Mouse (Mus musculus) lung, embryonic 15.5 days (tissue): Measurements from ENCODE around the gene Gm7879. TPM values are rescaled to one million over a fixed set of nuclear protein-coding genes. Genes with fewer than 3 reads are reported as not detected.
A peak's percentile ranks its signal among the peaks of the same experiment; 100 is the strongest.

Experiments
- ATAC-seq: fragments of 200-750 bp; cut with Nextera tagmentation; 2 replicates; pipeline ENCODE4 v1.8.0; 2017; ENCODE audit warnings: moderate number of reproducible peaks, borderline replicate concordance; ENCODE audit not compliant: low FRiP score, low TSS enrichment; ENCODE audit errors: extremely low read depth
- H3K27ac ChIP-seq: fragments of 300-500 bp; sonication (generic); 2 replicates; pipeline ENCODE4 v1.5.1; 2015; ENCODE audit warnings: moderate library complexity, mild to moderate bottlenecking, inconsistent platforms
- H3K27me3 ChIP-seq: fragments of 300-500 bp; sonication (generic); 2 replicates; pipeline ENCODE4 v1.6.1; 2015; ENCODE audit warnings: inconsistent platforms
- H3K36me3 ChIP-seq: fragments of 300-500 bp; sonication (generic); 2 replicates; pipeline ENCODE4 v1.6.1; 2015; ENCODE audit warnings: inconsistent platforms
- H3K4me1 ChIP-seq: fragments of 300-500 bp; sonication (generic); 2 replicates; pipeline ENCODE4 v1.6.1; 2015; ENCODE audit warnings: inconsistent platforms
- H3K4me2 ChIP-seq: fragments of 300-500 bp; sonication (generic); 2 replicates; pipeline ENCODE4 v1.6.1; 2015; ENCODE audit warnings: inconsistent platforms, mild to moderate bottlenecking, moderate library complexity
- H3K4me3 ChIP-seq: fragments of 300-500 bp; sonication (generic); 2 replicates; pipeline ENCODE4 v1.5.1; 2015; ENCODE audit warnings: mild to moderate bottlenecking, inconsistent platforms
- H3K9ac ChIP-seq: fragments of 300-500 bp; sonication (generic); 2 replicates; pipeline ENCODE4 v1.6.1; 2015; ENCODE audit warnings: inconsistent platforms
- H3K9me3 ChIP-seq: fragments of 300-500 bp; sonication (generic); 2 replicates; pipeline ENCODE4 v1.6.1; 2016; ENCODE audit warnings: inconsistent platforms
- WGBS: fragments of 180-500 bp; shearing (Covaris S2); methylation state at CpG from one replicate; pipeline ENCODE4 v1.1.7; 2015; 5-methylcytosine and 5-hydroxymethylcytosine counted together
- polyA plus RNA-seq: library from polyadenylated mRNA; unstranded; fragments of >200 nt; fragmentation: Nextera tagmentation; extraction: Ambion mirVana; gene quantifications from 2 replicates; pipeline ENCODE4 v1.2.1, GENCODE M21; 2015

Gene Gm7879
- polyA plus RNA-seq, 1 experiment from 2014 or later, result not detected

DNA sequence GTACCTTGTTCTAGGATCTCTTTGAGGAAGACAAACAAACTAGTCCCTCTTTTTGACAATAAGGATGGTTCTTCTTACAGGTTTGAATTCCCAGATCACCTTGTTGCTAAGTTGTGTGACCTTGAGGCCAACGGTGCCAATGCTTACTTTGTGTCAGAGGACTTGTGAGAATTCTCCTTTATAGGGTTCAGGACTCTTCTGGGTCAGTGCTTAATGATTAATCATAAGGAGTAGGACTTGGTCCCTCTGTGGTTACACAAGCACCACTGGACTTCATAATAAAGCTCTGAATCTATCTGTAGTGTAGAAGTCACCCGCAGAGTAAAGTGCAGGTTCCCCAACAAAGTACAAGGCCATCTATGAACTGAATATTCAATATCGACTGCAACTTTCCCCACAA lies 8.3 kb upstream of the Gm7879 start:
- no peak for ATAC-seq
- Histone ChIP-seq H3K36me3 (no peaks in the 10 kb centered on the region), H3K4me1 (no peaks in the 10 kb centered on the region), H3K27ac (no peak overlapping the region), H3K4me3 (no peak overlapping the region), H3K4me2 (no peak overlapping the region), H3K9me3 (no peaks in the 10 kb centered on the region), H3K9ac (no peak overlapping the region), H3K27me3 (no peaks in the 10 kb centered on the region)
- 66% methylated on average over 3 of the region's 3 CpGs for WGBS

DNA sequence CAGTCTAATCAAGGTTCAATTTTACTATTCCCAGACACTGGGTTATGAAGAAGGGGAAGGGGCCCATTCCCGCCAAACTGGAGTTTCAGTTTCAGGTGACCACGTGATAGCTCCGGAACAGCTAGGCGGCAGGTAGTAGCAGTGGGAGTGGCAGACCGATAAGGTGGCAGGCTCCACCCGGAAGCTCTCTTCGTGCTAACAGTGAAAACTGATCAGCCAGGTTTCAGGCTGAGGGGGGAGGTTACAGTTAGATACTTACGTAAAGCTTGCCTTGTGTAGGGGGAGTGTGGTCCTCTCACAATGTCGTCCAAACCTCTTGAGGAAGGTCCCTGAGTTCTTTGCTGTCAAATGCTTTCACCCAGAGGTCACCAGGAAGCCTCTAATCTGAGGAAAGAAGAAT lies 3.7 kb upstream of the Gm7879 start:
- H3K36me3 ChIP-seq, result no peaks in the 10 kb centered on the region
- no peak overlapping the region for H3K27ac ChIP-seq
- no peak overlapping the region for H3K9ac ChIP-seq
- no peaks in the 10 kb centered on the region for H3K9me3 ChIP-seq
- no peak; the same call in 1 of the 2 replicates for ATAC-seq
- H3K4me3 ChIP-seq, result no peak overlapping the region
- H3K4me1 ChIP-seq, result no peaks in the 10 kb centered on the region
- no peaks in the 10 kb centered on the region for H3K27me3 ChIP-seq
- WGBS, result 38% methylated on average over 9 of the region's 9 CpGs
- peak overlapping the region; percentile 5; the same call in 1 of the 2 replicates for H3K4me2 ChIP-seq

DNA sequence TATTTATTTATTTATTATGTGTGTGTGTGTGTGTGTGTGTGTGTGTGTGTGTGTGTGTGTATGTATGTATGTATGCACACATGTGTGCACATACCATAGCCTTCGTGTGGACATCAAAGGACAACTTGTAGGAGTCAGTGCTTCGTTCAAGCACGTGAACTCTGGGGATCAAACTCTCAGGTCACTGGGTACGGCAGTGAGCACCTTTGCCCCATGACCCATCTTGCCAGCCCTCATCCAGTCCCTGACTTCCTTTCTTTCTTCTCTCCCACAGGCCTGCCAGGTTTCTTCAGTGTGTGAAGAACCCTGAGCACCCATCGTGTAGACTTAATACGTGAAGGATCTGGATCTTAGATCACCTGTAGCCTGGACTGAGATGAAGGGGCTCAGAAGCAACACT lies 2.9 kb upstream of the Gm7879 start:
- no peak for ATAC-seq
- H3K27ac ChIP-seq, result no peak overlapping the region
- H3K4me2 ChIP-seq, result no peak overlapping the region
- H3K27me3 ChIP-seq, result no peaks in the 10 kb centered on the region
- H3K4me1 ChIP-seq, result no peaks in the 10 kb centered on the region
- no peak overlapping the region for H3K4me3 ChIP-seq
- WGBS, result 88% methylated on average over 6 of the region's 6 CpGs
- no peaks in the 10 kb centered on the region for H3K36me3 ChIP-seq
- no peaks in the 10 kb centered on the region for H3K9me3 ChIP-seq
- H3K9ac ChIP-seq, result no peak overlapping the region

DNA sequence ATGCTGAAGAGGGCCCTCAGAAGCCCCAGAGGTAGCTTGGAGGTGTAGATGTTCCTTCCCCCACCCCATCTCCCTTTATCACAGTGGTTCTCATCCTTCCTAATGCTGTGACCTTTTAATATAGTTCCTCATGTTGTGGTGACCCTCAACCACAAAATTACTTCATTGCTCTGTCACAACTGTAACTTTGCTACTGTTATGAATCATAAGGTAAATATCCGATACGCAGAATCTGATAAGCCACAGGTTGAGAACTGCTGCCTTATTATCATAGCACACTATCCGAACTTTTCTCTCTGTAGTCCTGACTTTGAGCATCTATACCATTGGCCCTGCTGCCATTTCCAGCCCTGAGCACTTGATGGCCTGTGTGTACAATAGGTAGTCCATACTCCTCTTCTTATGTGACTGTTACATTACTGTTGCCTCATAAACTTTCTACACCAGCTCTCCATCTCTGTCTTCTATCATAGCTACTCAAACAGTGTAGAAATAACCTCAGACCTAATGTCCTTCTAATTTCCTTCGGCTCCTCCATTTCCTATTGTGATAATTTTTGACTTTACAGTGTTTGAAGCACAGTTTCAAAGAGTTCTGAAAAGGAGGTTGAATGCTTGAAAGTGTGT lies 2.4 kb downstream of the Gm7879 start:
- H3K9ac ChIP-seq, result no peak overlapping the region
- H3K4me1 ChIP-seq, result no peaks in the 10 kb centered on the region
- no peaks in the 10 kb centered on the region for H3K27me3 ChIP-seq
- no peaks in the 10 kb centered on the region for H3K36me3 ChIP-seq
- no peaks in the 10 kb centered on the region for H3K9me3 ChIP-seq
- ATAC-seq, result no peak
- WGBS, result 84% methylated on average over 4 of the region's 4 CpGs
- no peak overlapping the region for H3K4me3 ChIP-seq
- H3K27ac ChIP-seq, result no peak overlapping the region
- no peak overlapping the region for H3K4me2 ChIP-seq

DNA sequence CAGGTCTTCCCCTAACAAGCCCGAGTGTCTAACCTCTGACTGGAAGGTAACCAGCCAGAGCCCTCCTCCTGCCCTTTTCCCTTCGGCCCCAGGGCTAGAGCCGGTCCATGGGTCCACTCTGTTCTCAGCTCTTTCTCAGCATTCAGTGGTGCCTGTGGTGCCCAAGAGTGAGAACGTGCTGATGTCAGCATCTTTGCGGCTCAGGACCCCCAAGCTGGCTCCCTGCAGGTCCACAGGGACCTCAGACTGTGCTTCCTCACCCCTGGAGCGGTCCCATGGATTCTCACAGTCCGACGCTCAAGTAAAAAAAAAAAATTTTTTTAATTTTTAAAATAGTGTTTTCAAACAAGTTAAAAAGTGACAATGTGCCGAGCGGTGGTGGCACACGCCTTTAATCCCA lies 8.9 kb downstream of the Gm7879 start:
- Histone ChIP-seq H3K4me2 (no peak overlapping the region), H3K4me1 (no peaks in the 10 kb centered on the region), H3K36me3 (no peaks in the 10 kb centered on the region), H3K4me3 (no peak overlapping the region), H3K9me3 (no peaks in the 10 kb centered on the region), H3K27me3 (no peaks in the 10 kb centered on the region), H3K27ac (no peak overlapping the region), H3K9ac (no peak overlapping the region)
- WGBS, result 87% methylated on average over 11 of the region's 11 CpGs
- ATAC-seq, result no peak

DNA sequence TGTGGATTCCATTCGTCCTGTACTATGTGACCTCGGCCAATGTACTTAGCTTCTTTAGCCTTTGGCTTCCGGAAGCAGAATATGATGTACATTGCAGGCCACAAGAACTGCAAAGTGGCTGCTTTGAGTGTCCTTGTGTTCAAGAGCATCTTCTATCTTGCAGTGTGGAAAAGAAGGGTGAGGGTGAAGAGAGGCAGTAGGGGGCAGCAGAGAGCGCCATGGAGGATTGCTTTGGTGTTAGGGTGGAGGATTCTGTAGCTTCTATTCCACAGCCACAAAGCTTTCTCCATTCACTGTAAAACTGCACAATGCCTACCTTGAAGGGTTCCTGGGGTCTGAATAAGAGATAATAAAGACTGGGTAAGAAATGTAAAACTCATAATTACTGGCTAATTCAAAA lies 11.0 kb downstream of the Gm7879 start:
- H3K36me3 ChIP-seq, result no peaks in the 10 kb centered on the region
- no peaks in the 10 kb centered on the region for H3K27me3 ChIP-seq
- no peak overlapping the region for H3K27ac ChIP-seq
- H3K4me1 ChIP-seq, result no peaks in the 10 kb centered on the region
- no peak for ATAC-seq
- no peak overlapping the region for H3K4me3 ChIP-seq
- H3K9me3 ChIP-seq, result no peaks in the 10 kb centered on the region
- H3K9ac ChIP-seq, result no peak overlapping the region
- WGBS, result 19% methylated on average over 4 of the region's 4 CpGs
- no peak overlapping the region for H3K4me2 ChIP-seq

DNA sequence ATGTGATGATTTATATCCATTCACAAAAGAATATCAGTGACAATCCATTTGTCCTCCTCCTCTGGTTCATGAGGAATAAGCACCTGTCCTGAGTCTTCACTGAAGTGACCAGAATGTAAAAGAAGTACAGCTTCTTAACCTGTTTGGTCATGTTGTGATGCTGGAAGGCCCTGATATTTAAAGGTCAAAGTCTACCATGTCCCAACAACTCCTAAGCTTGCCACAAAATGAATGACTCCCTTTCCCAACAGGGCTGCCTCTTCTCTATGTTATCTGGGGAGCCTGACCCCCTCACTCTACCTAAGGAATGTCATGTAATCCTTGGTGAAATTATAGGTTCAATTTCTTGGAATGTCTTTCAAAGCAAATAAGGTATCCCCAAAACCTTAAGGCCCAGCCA lies 14.8 kb downstream of the Gm7879 start:
- Histone ChIP-seq H3K27ac (no peak overlapping the region), H3K4me2 (no peak overlapping the region), H3K36me3 (no peaks in the 10 kb centered on the region), H3K9me3 (no peaks in the 10 kb centered on the region), H3K4me3 (no peak overlapping the region), H3K4me1 (no peaks in the 10 kb centered on the region), H3K9ac (no peak overlapping the region), H3K27me3 (no peaks in the 10 kb centered on the region)
- ATAC-seq, result no peak

DNA sequence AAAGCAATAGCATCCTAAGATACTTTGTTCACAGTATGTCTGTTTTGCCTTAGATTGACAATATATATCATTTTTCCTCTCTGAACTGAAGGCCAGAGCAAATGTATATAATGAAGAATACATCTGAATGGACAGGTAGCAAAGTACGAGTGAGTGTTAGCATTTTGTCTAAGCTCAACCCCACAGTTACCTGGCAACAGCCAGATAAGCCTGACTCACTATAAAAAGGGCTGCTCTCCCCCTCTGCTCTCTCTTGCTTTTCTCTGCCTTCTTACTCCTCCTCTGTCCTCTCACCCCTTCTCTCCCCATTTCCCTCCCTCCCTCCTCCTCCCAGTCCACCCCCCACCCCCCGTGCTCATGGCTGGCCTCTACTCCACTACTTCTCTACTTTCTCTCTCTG lies 20.3 kb downstream of the Gm7879 start:
- Histone ChIP-seq H3K9ac (no peak overlapping the region), H3K27me3 (no peaks in the 10 kb centered on the region), H3K27ac (no peak overlapping the region), H3K36me3 (no peaks in the 10 kb centered on the region), H3K9me3 (no peaks in the 10 kb centered on the region), H3K4me3 (no peak overlapping the region), H3K4me2 (no peak overlapping the region), H3K4me1 (no peaks in the 10 kb centered on the region)
- no peak for ATAC-seq
- 23% methylated on average over 2 of the region's 2 CpGs for WGBS

DNA sequence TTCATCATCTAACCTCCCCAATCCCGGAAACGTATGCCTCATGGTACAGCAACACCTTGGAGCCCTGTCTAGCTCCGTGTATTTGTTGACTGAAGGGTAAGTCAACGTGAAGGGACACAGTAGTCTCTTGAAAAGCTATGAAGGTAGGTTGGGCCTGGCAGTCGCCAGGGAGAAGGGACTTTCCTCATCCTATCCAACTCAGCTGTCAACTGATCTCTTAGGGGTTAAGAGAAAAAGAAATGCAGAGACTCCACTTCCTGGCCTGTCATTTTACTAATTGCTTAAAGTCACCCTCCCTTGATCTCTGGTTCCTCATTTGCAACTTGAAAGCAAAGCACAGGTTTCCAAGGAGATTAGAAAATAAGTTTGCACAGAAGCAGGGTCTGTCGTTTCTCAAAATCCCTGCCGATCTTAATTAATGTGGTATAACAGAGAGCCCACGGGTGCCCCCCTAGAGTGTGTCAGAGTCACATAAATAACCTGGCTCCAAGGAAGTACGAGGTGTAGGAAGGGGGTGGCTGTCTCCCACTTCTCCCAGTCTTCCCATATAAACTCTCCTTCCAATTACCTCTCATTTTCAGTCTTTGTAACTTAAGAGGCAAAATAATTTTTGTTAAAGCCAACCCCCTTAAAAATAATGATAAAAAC lies 34.5 kb downstream of the Gm7879 start:
- ATAC-seq, result no peak
- Histone ChIP-seq H3K4me1 (peaks cover 22% of the 10 kb centered on the region), H3K36me3 (no peaks in the 10 kb centered on the region), H3K27ac (peak overlapping the region; percentile 85), H3K9ac (no peak overlapping the region), H3K9me3 (no peaks in the 10 kb centered on the region), H3K4me3 (peak overlapping the region; percentile 30; the same call in 1 of the 2 replicates), H3K4me2 (peak overlapping the region; percentile 52), H3K27me3 (no peaks in the 10 kb centered on the region)
- 11% methylated on average over 9 of the region's 9 CpGs for WGBS

DNA sequence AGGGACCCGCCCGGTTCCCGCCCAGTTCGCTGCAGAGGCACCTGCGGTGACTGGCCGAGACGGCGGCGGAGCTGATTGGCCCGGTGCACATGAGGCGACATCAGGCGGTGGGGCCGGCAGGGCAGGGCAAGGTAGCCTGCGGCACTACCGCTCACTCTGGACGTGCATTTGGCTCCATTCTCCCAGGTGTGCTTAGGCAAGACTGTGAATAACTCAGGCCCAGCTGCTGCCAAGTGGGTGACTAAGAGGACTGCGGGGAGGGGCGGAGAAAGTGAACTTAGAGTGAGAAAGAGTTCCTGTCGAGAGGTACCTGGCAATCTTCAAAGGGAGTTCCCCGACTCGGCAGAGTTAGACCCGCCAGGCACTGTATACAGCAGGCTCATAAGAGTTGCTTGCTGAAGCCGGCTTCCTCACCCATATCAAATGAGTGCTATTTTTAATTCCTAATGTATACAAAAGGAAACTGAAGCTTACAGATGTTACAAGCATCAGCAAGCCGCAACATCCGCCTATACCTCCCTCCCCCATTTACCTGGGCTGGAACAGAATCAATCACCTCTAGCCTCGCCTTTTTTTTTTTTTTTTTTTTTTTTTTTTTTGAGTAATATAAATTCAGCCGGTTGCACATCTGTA lies 35.3 kb downstream of the Gm7879 start:
- H3K4me1 ChIP-seq, result peaks cover 22% of the 10 kb centered on the region
- peak overlapping the region; percentile 30 for H3K4me3 ChIP-seq
- 2% methylated on average over 27 of the region's 27 CpGs for WGBS
- H3K27ac ChIP-seq, result peak overlapping the region; percentile 85
- peak; percentile 95 for ATAC-seq
- H3K4me2 ChIP-seq, result peak overlapping the region; percentile 52
- no peaks in the 10 kb centered on the region for H3K36me3 ChIP-seq
- no peaks in the 10 kb centered on the region for H3K9me3 ChIP-seq
- H3K9ac ChIP-seq, result no peak overlapping the region
- no peaks in the 10 kb centered on the region for H3K27me3 ChIP-seq

DNA sequence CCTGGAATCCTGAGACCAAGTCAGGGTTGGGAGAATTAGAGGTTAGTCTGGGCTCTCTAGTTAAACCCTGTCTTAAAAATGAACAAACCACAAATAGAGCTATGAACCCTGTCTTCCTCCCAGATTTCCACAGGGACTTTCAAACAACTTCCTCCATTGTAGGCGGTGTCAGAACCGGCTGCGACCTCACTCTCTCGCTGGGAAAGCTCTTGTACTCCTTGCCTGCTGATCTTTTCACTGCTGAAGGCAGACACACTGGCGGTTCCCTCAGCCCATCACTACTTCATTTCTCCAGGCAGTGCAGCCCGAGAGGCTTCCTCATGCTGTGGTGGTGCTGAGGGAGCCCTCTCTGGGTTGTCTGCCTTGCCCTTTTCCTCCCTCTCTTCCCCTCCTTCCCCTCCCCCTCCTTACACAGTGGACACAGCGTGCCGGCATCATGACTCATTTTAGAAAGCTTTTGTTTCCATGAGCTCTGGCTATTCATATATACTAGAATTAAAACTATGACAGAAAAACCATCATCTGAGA lies 35.9 kb downstream of the Gm7879 start:
- Histone ChIP-seq H3K4me1 (peaks cover 22% of the 10 kb centered on the region), H3K4me2 (peak overlapping the region; percentile 52), H3K36me3 (no peaks in the 10 kb centered on the region), H3K9me3 (no peaks in the 10 kb centered on the region), H3K4me3 (peak overlapping the region; percentile 30; the same call in 1 of the 2 replicates), H3K27me3 (no peaks in the 10 kb centered on the region), H3K9ac (no peak overlapping the region), H3K27ac (peak overlapping the region; percentile 85)
- peak; percentile 55; the same call in 1 of the 2 replicates for ATAC-seq
- WGBS, result 3% methylated on average over 8 of the region's 8 CpGs

DNA sequence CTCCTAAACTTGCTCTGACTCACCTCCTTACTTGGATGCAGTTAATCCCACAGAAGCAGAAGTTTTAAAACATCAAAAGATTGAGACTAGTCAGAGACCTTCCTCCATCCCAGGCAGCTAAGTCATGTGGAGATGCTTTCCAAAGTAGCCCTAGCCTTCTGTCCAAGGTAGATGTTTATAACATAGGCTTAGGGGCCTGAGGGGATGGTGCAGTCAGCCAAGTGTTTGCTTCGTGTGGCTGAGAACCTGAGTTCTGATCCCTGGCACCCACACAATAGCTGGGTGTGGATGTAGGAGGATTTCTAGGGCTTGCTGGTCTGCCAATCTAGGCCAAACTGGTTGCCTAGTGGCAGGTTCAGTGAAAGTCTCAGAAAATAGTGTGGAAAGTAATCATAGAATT lies 40.3 kb downstream of the Gm7879 start:
- Histone ChIP-seq H3K27me3 (no peaks in the 10 kb centered on the region), H3K27ac (no peak overlapping the region), H3K9me3 (no peaks in the 10 kb centered on the region), H3K4me1 (peaks cover 10% of the 10 kb centered on the region), H3K4me2 (no peak overlapping the region), H3K9ac (no peak overlapping the region), H3K4me3 (no peak overlapping the region), H3K36me3 (no peaks in the 10 kb centered on the region)
- WGBS, result 69% methylated on average over 1 of the region's 1 CpGs
- no peak for ATAC-seq
